Mouse (Mus musculus): ENCODE results near the gene Cpne2.

The Cpne2 gene

DNA sequence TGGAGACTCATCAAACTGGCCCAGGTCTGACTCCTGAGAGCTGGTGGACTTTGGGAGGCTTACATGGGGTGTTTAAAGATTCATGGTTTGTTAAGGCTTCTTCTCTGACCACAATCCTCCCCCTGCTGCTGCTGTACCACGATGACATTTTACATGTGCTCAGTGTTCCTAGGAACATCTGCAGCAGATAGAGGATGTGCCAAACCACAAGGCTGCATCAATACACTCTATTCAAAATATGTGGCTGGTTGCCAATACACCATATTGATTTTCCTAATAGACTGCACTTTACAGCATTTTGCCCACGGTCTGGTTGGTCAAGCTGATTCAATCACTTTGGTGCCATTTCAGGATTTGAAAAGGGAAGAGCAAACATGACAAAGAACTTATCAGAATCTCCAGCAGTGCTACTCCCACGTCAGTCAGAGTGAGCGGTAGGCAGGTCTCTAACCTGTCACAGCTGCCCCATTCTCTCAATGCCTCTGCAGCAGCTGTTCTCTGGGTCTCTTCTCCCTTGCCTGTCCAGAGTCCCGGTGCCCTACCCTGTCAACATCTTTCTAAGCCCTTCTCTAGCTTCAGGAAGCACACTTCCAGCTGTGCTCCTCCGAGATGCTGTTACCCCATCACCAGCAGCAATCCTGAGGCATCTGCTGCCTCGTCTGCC, 49.2 kb downstream of the Cpne2 start:
- in situ Hi-C loops (cut with MboI) = no loop called here

DNA sequence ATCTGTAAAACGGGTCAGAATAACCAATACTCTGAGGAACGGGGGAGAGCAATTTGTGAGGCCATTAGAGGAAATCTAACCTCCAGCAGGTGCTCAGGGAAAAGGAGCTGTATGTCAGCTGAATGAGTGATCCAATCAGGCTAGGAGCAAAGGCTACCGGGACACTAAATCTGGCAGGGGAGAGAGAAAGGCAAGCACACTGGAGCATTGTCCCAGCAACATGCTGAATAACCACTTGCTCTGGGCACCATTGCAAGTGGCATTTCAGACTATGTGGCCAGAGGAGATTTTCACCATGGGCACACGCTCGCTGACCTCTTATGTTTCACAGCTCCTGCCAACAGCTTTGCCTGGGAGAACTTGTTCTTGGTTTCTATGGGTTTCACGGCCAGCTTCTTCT, 49.8 kb downstream of the Cpne2 start:
- in situ Hi-C loops (cut with MboI) = no loop called here

DNA sequence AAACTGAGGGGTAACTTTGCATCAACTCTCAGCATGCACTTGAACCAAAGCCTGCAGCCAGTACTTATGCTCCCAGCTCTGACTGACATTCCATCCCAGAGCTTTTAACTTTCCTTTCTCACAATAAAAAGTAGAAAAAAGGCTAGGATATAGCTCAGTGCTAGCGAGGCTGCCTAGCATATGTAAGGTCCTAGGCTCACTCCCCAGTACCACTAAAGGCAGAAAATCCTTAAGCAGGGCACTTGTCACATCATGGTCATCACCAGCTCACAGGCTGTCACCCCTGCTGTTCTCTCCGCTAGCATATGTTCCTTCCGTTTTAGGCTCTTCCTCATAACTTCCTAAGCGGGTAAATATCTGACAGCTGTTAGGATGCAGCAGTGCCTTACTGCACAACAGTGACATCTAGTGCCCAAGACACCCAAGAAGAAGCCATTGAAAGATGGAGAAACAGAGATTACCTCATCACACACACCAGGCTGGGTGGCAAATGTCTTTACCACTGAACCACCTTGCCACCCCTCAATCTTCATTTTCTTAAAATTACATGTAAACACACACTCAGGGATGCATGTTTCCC, 51.5 kb downstream of the Cpne2 start:
- in situ Hi-C loops (cut with MboI) = no loop called here

DNA sequence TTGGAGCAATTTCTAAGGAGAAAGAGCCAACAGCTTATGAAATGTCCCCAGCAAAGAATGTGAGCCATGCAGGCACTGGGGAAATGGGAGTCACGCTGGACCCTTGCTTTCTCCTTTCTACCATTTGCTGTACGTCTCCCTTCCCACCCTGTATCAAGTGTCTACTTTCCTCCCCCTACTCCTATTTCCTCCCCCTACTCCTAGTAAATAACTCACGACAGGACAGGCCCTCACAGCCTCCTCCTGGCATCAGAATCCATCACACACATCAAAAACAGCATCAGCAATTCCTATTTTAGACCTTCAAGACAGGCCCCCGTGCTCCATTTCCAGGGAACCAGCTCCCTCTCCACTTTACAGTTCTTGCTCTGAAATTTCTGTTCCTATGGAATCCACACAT, 58.9 kb downstream of the Cpne2 start:
- in situ Hi-C loops (cut with MboI) = no loop called here

DNA sequence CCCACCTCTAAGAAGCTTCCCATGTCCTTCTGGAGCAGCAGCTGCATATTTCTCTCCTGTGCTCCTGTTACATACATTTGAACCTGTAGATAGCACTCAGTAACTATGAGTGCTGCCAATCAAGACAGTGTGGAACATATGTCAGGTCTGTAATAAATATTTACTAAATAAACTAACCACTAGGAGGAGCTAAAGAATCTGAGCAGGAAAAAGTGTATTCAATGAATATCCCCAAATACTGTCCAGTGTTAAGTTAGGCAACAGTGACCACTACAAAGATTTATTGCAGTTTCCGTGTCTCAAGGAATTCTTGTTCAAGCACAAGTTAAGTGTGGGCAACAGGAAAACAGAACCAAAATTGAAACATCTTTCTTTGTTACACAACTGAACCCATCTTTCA, 61.4 kb downstream of the Cpne2 start:
- in situ Hi-C loops (cut with MboI) = no loop called here

DNA sequence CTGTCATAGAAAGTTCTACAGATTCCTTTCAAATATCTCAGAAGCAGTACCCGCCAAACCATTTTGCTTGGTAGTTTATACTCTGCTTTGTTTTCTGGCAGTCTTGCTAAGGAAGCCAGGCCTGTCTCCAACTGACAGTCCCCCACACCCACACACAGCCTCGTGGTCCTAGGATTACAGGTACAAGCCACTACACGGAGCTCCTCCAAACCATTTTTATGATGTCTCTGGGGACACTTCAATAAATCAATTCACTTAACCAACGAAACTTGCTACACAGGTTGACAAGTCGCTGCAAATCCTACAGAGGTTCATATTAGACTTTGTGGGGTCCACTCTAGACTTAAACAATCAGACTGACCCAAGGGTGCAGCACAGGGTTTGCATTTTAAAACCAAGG, 67.7 kb downstream of the Cpne2 start:
- in situ Hi-C loops (cut with MboI) = no loop called here

DNA sequence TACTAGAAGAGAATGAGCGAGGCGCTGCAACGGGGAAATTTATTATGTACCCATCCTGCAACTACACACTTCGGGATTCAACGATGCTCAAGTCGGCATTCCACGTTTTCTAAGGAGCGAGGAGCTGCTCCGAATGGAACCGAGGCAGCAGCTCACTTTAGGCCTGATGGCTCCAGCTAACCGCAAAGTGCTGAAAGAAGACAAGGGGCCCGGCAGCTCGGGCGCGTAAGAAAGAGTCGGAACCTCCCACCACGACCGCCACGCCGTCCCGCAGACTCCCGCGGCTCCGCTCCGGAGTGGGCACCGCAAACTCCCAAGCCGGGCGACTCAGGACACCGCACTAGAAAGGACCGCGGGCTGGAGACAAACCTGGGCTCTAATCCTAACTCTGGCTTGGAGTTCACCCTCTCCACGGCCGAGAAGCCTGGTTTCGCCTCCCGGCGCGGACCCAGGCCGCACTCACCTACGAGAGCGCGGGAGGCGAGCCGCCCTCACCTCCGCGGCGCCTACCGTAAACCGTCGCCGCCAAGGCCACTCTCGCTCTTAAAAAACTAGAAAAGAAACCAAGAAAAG, 68.3 kb downstream of the Cpne2 start:
- in situ Hi-C loops (cut with MboI) = no loop called here

DNA sequence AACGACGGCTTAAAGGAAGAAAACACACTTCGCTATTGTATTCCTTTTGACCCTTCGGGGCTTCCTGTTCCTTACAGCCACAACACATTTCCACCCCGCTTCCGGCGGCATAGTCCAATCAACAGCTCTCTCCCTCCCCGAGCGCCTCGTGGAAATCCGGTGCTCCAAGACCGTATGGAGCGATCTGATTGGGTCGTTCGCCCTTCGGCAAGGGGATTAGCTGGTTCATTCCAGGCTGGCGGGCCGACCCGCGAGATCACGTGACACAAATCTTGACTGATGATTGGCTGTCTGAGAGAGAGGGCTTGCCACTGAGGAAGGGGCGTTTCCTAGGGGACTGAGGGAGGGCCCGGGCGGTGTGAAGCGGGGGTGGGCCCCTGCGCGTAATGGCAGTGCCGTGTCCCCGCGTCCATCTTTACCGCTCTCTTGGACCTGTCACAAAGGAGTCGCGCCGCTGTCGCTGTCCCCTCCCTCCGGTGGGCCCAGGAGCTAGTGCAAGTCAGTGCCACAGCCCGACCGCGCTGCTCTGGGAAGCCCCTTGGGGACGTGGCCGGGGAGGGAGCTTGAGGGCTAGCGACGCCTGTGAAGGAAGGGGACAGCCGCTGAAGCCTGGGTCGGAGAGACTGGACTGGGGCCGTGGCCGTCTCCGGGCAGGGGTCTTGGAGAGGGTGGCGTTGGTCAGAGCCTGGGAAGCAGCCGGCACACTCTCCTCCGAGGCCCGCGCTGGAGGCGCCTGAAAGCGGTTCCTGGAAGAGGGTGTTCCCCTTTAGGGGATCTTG, 69.0 kb downstream of the Cpne2 start, which contains the start of the genes Rspry1 and Fam192a:
Gene Rspry1, plus strand, starts transcription at position 331 of the 779 bp plus-strand sequence.
Gene Fam192a, minus strand, starts transcription at position 391 of the 779 bp plus-strand sequence.
- in situ Hi-C loops (cut with MboI) = no loop called here

DNA sequence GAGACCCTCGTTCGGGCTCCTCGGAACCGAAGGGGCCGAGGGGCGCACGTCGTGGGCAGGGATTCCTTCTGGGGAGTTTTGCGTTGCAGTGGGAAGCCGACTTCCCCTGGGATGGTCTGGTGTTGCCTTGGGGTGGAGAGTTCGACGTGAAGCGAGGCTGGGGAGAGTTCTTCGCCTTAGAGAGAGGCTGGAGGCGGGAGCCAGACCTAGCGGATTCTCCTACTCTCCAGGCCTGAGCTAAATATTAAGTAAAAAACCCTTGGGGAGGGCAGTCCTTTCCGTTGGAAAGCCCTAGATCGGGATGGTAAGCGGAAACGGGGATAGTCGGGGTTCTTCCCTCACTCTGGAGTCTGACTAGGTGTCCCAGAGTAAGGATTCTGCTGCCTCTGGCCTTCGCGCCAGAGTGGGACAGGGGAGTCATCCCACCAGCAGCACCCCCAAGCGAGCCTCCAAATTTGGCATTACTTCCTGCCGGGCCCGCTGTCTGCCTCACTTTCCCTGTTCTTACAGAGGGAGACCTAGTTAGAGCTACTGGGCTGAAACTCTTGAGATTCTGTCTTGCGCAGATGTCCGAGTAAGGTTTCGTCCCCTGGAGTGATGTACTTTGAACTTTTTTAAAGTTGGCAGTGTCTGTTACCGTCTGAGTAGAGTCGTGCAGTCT, 69.8 kb downstream of the Cpne2 start:
- in situ Hi-C loops (cut with MboI) = no loop called here

DNA sequence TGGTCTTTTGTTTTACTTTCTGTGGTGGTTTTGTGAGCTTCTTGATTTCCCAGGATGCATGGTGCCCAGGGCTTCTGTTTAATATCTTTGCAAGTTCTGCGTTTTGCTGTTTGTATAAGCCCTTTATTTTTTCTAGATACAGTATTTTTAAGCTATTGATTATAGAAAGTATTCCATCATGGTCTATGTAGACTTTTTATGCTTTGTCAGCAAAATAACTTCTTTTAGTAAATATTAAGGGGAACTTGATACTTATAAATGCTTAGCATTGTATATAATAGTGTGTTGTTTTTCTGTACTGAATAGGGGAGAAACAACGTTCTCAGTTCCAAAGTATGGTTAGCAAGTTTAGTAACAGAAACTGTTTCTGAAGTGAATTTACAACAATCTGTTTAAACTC, 71.2 kb downstream of the Cpne2 start:
- in situ Hi-C loops (cut with MboI) = no loop called here

DNA sequence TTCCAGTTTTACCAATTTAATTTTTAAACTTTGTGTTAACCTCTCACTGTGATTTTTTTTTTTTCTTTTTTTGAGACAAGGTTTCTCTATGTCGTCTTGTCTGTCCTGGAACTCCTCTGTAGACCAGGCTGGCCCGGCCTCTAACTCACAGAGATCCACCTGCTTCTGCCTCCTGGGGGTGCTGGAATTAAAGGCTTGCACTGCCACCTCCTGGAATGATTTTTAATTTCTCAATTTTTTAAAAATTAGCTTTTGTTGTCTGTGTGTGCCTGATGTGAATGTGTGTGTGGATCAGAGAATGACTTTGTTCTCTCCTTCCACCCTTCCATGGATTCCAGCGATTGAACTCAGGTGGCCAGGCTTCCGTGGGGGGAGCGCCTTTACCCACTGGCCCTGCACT, 74.3 kb downstream of the Cpne2 start:
- in situ Hi-C loops (cut with MboI) = no loop called here

All from mature B cell (primary cell).